Mouse (Mus musculus) heart, postnatal 25 days (tissue): Measurements from ENCODE around the gene Ankrd13b. TPM values are rescaled to one million over a fixed set of nuclear protein-coding genes. Genes with fewer than 3 reads are reported as not detected.

ENCODE experiments used
- DNase-seq: peaks from one replicate; pipeline ENCODE4 v3.0.0; 2022; ENCODE audit warnings: low spot score
- intact Hi-C: fragments of 180-260 bp; cut with DNase I; formaldehyde crosslinking; loops from one replicate; pipeline ENCODE4 v1.15.1; 2025
- total RNA-seq, 2 experiments: library from RNA; stranded (reverse); gene quantifications; 2 replicates each; pipeline ENCODE4 v1.2.3; 2021

Gene Ankrd13b
- total RNA-seq, 2 experiments from 2014 or later = 10.7 to 11.7 TPM

DNA sequence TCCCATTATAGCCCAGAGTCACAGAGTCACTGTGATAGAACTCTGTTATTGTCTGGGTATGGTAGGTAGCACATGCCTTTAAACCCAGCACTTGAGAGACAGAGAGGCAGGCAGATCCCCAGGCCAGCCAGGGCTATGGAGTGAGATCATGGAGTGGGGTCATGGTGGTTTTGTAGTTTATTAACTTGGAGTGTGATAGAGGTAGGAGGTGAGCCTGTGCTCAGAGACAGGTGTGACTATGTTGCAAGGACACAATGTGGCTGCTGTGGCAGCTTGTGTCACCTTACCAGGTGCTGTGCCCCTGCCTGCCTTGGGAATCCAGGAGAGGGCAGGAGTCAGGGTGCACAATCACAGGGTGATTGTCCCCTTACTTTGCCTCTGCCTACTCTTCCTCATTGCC lies 6.0 kb upstream of the Ankrd13b start:
- DNase-seq = no peak
- intact Hi-C loops = no loop called here

DNA sequence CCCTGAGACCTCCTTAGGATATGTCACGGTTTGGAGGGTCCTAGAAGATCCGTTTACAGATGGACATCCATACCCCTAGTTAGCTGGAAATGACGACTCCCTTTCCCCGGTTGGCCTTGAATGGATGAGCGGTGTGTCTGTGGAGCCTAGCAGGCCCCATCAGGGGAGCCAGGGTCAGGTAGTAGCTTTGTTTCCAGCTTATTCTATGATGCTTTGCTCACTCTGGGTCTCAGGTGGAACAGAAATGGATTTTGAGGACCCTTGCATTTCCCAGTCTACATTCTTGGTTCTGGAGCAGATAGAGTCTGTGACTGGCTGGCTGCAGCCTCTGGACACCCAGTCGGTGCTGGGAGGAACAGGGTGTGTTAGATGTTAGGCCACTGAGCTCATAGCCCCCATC lies 5.3 kb upstream of the Ankrd13b start:
- no peak for DNase-seq
- intact Hi-C loops = no loop called here

DNA sequence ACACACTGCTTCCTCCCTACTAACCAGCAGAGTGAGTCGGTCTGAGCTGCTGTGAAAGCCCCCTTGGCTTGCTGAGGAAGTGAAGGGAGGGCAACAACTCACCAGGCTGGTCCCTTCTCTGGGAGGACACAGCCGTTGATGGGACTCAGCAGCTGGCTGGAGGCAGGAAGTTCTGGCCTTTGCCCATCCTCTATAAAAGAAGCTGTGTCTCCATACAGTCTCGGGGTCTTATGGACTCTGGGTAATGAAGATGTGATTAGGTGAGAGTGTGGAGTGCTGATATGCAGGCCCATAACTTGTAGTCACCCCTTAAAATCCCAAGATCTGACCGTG lies 4.8 kb upstream of the Ankrd13b start:
- DNase-seq = no peak
- intact Hi-C loops = no loop called here

DNA sequence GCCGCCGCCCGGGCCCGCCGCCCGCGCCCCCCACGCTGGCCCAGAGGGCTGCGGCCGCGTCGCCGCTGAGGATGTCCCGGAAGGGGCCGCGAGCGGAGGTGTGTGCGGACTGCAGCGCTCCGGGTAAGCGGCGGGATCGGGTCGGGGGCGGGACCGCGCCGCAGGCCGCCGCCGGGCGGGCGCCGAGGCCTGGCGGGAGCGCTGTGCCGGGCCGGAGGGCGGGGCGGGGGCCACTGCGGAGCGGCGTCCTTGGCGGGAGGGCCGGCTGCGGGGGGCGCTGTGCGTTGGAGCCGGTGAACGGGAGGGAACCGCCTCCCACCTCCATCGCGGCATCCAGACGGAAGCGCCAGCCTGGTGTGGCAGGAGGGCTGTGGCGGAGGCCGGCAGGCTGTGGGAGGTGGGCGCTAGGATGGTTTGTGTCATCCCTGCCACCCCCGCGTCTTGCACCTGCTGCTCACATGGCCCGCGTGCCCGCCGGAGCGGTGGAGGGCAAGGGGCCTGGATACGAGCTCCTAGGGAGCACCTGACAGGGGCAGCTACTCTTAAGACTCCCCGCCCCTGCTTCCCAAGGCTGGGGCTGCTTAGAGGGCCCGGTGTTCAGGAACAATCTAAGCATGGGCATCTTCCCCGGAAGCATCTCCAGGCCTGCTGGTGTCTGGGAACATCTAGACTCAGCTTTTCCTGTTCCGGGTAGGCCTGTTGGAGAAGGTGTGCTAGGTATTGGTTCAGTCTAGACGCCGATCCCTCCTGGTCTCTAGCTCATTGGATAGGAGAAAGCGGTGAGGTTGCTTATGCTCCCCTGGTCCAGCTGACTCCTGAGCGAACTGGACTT lies 4.2 kb upstream of the Ankrd13b start, which contains the start of gene Git1:
Git1 (plus strand) TSS at position 51 of the 832 bp plus-strand sequence.
- DNase-seq = no peak
- intact Hi-C loops = no loop called here

DNA sequence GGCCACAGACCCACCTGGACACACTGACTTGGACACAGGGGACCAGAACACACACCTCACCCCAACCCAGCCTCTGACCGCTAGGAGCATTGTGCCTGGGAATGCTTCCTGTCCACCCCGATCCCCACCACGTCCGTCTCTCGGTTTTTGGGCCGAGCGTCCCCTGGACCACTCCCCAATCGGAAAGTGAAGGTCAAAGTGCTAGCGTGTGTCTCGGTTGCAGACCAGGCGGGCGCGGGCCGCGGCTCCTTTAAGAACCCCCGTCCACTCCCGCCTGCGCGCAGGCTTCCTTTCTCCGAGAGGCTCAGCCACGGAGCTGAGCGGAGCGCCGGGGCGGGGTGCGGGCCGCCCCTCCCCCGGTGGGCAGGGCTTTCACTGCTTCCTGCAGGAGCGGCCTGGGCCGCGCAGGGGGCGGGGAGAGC lies 3.4 kb upstream of the Ankrd13b start:
- intact Hi-C loops = no loop called here

DNA sequence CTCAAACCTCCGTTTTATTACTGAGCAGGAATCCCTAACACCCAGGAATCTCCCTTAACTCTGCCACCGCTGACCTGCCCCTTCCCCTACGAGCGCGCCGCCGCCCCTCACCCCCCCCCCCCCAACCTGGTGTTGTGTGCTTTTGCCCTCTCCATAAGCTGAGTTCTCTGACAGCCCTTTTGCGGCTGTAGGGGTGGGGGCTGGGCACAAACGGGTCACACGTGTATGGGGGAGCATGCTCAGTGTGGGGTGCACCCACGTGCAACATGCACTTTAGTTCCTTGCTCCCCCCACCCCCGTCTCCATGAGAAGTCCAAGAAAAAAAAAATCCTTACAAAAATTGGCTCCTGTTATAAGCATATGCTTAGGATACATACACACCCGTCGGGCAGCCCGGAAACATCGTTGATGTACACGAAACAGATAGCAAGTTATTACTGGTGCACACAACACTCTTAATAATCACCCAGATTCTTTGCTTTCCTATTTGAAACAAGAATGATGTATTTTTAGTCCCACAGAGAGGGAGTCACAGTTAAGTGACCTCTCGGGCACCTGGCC lies 2.9 kb upstream of the Ankrd13b start:
- intact Hi-C loops = no loop called here
- no peak for DNase-seq

More for the DNA sequence above, 3.4 kb upstream of the Ankrd13b start:
- peak; percentile 92 for DNase-seq

DNA sequence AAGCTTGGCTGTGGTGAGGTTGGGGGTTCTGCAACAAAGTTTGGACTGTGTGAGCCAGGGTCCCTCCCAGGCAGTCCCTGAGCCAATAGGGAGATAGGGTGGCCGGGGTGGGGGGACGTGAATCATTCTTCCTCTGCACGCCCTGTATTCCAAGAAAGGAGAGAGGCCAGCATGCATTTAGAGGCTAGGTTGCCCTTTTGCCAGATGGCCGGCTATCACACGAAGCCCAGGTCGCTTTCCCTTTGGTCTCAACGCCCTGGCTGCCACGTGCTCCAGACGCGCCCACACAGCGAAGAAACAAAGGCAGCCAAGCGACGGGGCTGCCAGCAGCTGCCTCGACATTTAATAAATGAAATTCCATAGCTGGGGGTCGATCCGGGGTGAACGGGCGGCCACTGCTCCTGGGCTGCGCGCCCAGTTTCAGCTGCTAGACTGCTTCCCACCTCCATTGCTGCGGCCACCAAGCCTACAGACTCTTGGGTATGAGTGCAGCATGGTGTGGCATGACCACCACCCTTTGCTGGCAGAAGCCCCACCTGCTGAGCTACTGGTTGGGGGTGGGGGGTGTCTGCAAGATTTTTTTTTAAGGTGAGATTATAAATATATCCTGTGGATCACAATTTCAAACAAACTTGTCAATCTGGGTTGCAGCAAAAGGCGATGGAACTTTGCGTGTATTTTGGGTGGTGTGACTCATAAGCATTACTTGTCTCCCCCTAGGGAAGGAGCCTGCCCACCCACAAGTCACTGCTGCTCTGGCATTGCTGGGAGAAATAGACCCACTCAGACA lies 2.2 kb upstream of the Ankrd13b start:
- DNase-seq = peak; percentile 71
- intact Hi-C loops = loop anchor here (1.0 kb wide), 1 partner anchor 10 kb away; no protein-coding TSS in a partner anchor

DNA sequence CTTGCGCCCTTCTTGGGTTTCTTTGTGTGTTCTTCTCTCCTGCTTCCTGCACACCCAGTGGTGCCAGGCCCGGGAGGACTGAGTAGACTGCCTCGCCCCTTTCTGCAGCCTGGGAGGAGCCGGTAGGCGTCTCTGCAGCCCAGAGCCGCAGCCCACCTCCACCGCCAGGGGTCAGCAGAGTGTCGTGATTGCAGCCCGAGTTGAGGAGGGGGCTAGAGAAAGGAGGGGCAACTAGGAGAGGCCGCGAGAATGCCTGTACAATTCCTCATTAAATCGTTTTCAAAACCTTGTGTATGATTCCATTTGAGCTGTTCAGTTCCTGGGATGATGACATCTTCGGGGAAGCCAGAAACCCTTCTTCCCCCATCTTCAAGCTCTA lies 1.6 kb upstream of the Ankrd13b start:
- DNase-seq = peak; percentile 79
- intact Hi-C loops = loop anchor here (1.0 kb wide), 1 partner anchor 10 kb away; no protein-coding TSS in a partner anchor

DNA sequence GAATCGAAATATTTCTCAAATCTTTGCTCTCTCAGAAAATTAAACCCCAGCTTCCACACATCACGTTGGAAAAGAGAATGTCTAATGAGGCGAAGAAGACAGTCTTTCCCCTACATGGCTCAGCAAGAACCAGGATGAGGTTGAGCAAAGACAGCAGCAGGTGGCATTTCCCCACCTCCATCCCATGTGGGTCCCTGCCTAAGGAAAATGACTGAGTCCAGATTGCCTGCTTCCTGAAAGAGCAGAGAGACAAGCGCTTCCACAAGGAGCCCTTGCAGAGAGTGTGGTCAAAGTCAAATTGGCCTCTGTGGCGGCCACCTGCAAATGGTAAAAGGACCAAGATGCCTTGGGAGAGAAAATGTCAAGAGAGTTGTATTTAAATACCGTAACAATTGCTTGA lies 973 bp upstream of the Ankrd13b start:
- no peak for DNase-seq
- intact Hi-C loops = no loop called here

DNA sequence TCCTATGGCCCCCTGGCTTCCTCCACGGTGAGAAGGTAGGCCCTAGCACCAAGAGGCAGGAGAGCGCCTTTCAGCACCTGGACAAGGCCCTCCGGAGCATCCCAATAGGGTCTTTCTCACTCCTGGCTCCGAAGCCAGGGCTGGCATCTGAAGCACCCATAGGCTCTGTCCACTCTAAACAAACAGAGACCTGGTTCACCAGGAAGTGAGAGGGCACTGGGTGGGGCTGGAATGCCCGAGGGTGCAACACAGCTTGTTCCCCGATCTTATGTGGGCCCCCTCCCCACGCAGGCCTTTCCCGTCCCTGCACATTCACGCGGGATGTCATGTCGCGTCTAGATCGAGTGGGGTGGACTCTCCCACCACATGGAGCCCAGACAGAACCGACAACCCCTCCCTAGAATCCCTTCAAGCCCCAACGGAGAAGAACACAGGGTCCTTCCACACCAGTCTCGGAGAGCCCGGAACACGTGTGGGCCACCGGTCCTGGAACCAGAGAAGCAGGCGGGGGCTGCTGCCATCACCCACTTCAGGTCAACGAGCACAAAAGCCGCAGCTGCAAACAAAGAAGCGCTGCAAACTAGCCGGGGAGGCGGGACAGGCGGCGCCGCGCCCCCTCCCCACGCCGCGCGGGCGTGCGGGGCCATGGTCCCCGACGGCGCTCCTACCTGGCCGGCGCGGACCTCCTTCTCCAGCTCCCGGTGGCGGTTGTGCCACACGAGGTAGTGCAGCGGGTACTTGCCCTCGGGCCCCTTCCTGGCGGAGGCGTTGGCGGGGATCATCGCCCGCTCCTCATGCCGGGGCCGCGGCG lies 502 bp downstream of the Ankrd13b start:
- intact Hi-C loops = loop anchor here (2.0 kb wide), 1 partner anchor 22 kb away; no protein-coding TSS in a partner anchor
- DNase-seq = no peak

DNA sequence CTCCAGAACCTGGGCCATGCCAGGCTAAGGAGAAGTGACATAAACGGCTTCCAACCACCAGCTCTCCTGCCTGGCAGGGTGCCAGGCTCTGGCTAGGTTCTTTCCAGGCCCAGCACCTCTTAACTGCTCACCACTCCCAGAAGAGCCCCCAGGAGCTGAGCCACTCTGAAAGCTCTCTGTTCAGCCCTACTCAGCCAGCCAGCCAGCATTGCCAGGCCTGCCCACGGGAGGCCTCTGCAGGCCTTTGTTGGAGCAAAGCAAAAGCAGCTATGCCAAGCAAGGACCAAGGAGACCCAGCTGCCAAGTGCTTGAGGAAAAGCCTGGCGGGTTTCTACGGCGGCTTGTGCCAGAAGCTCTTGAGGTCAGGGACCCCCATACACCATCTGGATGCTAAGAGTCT lies 2.7 kb downstream of the Ankrd13b start:
- no peak for DNase-seq
- intact Hi-C loops = no loop called here

DNA sequence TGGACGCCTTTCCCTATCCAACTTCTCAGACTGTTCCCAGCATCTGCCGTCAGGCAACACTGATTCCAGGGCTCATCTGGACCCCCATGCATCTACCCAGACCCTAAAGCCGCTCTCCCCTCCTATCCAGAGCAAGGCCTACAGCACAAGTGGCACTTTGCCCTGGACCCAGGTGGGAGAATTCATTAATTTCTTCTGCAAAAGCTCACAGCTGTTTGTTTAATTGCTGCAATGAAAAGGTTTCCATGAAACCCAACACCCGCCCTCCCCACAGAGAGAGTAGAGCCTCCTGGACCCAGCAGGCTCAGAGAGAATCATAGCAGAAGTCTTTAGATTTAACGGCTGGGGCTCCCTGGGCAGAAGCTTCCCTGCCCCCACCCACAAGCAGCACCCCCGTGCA lies 4.2 kb downstream of the Ankrd13b start:
- DNase-seq = no peak
- intact Hi-C loops = no loop called here

DNA sequence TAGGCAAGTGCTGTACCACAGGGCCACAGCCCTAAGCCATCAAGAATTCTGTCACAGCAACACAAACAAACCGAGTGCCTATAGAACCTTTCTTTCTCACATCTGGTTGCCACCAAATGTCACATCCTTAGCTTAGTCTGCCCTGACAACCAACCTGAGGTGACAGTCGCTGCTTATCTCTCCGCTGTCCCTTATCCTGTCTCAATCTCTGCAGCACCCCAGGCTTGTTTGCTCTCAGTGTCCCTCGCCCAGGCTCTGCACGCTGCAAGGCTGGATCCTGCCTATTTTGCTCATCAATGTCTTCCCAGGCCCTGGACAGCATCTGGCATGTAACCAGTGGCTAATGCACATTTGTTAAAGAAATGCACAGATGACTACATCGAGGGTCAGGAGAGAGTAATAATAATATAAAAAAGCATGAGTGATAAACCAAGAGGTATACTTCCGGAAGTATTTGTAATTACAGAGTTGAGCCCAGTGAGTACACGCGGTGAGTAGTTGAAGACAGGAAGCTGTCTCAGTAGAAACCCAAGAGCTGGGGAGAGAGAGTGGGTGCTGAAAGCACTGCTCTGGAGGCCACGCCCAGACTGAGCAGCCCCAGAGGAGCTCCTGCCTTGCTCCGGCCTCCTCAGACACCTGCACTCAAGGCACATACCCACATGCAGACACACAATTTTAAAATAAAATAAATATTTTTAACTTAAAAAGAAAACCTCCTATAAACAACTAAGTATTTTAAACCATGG lies 5.8 kb downstream of the Ankrd13b start:
- intact Hi-C loops = no loop called here
- no peak for DNase-seq

DNA sequence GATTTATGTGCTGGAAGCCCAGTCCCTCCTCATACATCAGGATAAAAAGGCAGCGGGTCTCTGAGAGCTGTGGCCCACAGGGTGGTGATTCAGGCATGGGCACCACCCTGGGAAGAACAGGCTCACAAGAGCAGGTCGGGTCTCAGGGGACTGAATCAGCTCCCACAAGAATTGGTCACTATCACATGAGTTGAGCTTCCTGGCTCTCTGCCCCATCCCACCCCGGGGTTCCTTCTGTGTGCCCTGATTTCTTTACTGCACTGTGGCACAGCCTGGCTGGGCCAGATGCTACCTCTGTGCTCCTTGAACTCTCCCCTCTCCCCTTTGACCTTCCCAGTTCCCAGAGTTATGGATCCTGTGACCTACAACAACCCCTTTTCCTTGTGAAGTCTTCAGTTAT lies 6.4 kb downstream of the Ankrd13b start:
- intact Hi-C loops = no loop called here
- no peak for DNase-seq

DNA sequence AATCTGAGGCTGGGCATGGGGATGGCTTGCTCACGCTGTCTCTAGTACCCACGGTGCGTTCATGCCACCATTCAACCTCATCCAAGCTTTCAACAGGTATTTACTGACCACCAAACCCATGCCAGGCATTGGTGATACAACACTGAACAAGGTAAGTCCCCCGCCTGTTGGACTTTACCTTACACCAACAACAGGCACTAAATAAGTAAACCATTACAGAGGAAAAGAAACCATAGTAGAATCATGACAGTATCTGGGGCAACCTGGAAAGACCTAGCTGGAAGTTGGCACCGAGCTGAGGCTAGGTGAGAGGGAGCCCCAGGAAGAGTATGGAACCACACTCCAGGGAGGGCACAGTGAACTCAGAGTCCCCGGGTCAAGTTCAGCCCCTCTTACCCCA lies 12.6 kb downstream of the Ankrd13b start:
- no peak for DNase-seq
- intact Hi-C loops = no loop called here

DNA sequence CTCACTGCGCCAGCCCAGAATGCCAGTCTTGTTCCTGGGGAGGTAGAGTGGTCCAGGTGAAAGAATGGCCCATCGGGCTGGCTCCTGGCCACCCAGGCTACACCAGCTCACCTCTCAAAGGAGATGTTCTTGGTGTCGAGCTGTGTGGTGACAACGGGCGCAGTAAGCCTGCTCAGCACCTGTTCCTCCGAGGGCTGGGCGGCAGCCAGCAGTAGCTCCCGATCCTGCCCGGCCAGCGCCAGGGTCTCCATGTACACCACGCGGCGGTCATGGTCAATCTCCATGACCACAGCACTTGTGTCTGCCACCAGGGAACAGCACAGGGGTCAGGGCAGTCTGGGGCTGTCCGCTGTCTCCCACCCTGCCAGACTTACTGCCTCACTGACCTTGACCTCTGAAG lies 13.3 kb downstream of the Ankrd13b start:
- intact Hi-C loops = no loop called here
- no peak for DNase-seq

DNA sequence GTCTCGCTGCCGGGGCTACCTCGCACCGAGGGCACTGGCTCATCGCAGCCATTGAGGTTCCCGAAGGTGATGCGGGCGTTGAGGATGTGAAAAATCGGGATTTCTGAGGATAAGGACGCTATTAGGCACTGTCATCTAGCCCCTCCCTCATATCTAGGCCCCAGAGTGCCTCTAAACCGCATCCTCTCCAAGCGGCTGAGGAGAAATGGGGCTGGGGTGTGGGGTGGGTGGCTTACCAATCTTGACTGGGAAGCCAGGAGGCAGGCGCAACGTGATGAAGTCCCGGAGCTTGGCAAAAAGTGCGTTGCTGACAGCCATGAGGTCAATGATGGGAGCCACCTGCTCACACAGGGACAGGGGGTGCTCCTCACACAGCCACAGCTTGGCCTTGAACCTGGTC lies 16.7 kb downstream of the Ankrd13b start:
- intact Hi-C loops = no loop called here
- DNase-seq = no peak

DNA sequence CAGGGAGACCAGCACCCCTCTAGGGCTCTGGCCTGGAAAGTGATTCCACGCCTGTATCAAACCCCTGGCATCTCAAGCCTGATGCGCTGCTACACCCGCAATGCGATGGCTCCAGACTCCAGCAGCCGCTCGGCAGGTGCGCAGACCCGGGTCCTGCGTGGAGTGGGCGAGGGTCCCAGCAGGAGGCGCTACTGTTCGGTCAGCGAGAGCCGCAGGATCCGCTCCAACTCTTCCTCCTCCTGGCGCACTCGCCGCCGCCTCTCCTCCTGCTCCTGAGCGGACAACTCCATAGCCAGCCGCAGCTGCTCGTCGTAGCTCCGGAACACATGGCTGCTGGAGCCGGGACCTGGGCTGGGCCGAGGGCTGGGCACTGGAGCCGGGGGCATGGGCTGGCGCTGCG lies 18.1 kb downstream of the Ankrd13b start:
- intact Hi-C loops = no loop called here
- DNase-seq = no peak

DNA sequence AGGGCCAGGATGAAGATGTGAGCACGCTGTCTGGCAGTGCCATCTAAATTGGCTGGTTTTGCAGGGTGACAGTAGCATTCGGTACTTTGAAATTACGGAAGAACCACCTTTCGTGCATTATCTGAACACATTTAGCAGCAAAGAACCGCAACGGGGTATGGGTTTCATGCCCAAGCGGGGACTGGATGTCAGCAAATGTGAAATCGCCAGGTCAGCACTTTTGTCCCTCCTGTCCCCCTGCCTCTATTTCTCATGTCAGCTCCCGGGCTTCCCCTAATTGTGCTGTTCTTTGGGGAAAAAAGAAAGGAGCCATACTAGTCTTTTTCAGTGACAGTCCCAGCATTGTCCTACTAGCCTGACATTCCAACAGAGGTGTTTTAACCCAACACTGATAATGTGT lies 21.1 kb downstream of the Ankrd13b start:
- no peak for DNase-seq
- intact Hi-C loops = loop anchor here (1.0 to 5.0 kb wide), 2 partner anchors 150 to 366 kb away; no protein-coding TSS in a partner anchor
